Mouse (Mus musculus) brain, adult 10 weeks (tissue): ENCODE data around the gene Gm5861. TPM values are rescaled to one million over a fixed set of nuclear protein-coding genes. Genes with fewer than 3 reads are reported as not detected.

ENCODE experiments used
- polyA plus RNA-seq: library from polyadenylated mRNA; stranded (reverse); fragments of 350-450 nt; fragmentation: Illumina TruSeq; extraction: RNeasy Lipid Tissue Mini Kit (QIAGEN cat#74804); gene quantifications from one replicate; pipeline ENCODE4 v1.2.3, GENCODE M21; 2015; ENCODE audit warnings: low read depth, low replicate concordance

The Gm5861 gene
- polyA plus RNA-seq = not detected

DNA sequence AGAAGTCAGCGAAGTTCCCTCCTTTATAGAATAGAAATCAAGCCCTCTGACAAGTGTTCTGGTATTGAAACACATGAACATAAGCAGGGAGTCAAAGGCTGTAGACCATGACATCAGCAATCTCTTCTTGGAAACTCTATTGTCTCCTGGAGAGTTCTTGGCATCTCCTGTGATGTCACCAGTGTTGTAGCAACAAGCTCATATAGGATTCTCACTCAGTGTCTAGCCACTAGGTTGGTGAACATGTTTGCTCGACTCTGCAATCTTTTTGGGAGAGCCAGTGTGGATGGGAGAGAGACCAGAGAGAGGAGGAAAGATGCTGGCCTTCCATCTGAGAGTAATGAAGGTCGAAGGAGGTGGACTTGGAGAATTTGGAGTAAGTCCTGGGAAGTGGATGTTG, at the start of gene Gm5861:
Gm5861 (plus strand) TSS at position 301 of the 400 bp plus-strand sequence.

Other genes with a start within 250 kb of the Gm5861 start
- not detected for gene Gm8871, start 235.3 kb upstream of the Gm5861 start, polyA plus RNA-seq
- not detected for gene Gm8857, start 235.3 kb upstream of the Gm5861 start, polyA plus RNA-seq
- gene Gm8879, start 55.4 kb upstream of the Gm5861 start, polyA plus RNA-seq = not detected
- gene Gm8890, start 73.0 kb downstream of the Gm5861 start, polyA plus RNA-seq = not detected
- gene Speer1, start 158.4 kb downstream of the Gm5861 start, polyA plus RNA-seq = not detected
- gene Gm8897, start 233.3 kb downstream of the Gm5861 start, polyA plus RNA-seq = not detected